Mouse (Mus musculus): ENCODE results near the gene Nav2.

- TF ChIP-seq GATA1 (IDR thresholded peaks at IDR 0.05; ENCODE audit: low read depth, low read length) (no peak), USF1 (IDR thresholded peaks at IDR 0.05; ENCODE audit: low read depth, low read length) (no peak), POLR2A (IDR thresholded peaks at IDR 0.05; ENCODE audit: control insufficient read depth in 1 of 2, insufficient read depth in 1 of 2, low read depth in 1 of 2, low read length in 2 of 2, poor library complexity in 1 of 2) (no peak), CTCF (IDR thresholded peaks at IDR 0.05 in 2 of 3, conservative IDR thresholded peaks at IDR 0.05 in 1 of 3; ENCODE audit: control insufficient read depth in 1 of 3, insufficient read depth in 1 of 3, low read depth in 2 of 3, low read length in 3 of 3, poor library complexity in 1 of 3, severe bottlenecking in 1 of 3) (no peak), HCFC1 (IDR thresholded peaks at IDR 0.05; ENCODE audit: low read depth, low read length) (no peak), POLR2AphosphoS2 (IDR thresholded peaks at IDR 0.05; ENCODE audit: low read length) (no peak), EP300 (IDR thresholded peaks at IDR 0.05; ENCODE audit: low read depth in 1 of 2, low read length in 2 of 2) (no peak), MYB (IDR thresholded peaks at IDR 0.05; ENCODE audit: low read depth, low read length) (no peak), GABPA (IDR thresholded peaks at IDR 0.05; ENCODE audit: low read depth, low read length) (no peak), ELF1 (IDR thresholded peaks at IDR 0.05; ENCODE audit: low read depth, low read length) (no peak), MAFK (IDR thresholded peaks at IDR 0.05; ENCODE audit: borderline replicate concordance, low read depth, low read length) (no peak), USF2 (IDR thresholded peaks at IDR 0.05; ENCODE audit: borderline replicate concordance in 1 of 2, insufficient read depth in 1 of 2, low read depth in 1 of 2, low read length in 2 of 2) (no peak)
These were observed 678.1 kb downstream of the Nav2 start for GRCm38 (mm10) chr7:49586530-49587120.

All from MEL (cell line).